Mouse (Mus musculus) kidney, adult 2 months (tissue): ENCODE results near the gene Tdpoz5.
"Not testable (repeated sequence)": the region's sequence is repeated elsewhere in the genome, so short reads cannot be mapped to it uniquely, and the experiment has no call there.

Source experiments
- CTCF ChIP-seq: fragments of 200-500 bp; conservative IDR thresholded peaks from 2 replicates; pipeline ENCODE4 v1.5.1; 2011; ENCODE audit warnings: low read depth, mild to moderate bottlenecking, control low read depth, low read length, moderate library complexity, mixed read lengths; ENCODE audit not compliant: insufficient read depth, insufficient read length
- POLR2A ChIP-seq: fragments of 200-500 bp; IDR thresholded peaks from one replicate; pipeline ENCODE4 v1.6.1; 2011; ENCODE audit warnings: low read depth, low read length, control low read depth

DNA sequence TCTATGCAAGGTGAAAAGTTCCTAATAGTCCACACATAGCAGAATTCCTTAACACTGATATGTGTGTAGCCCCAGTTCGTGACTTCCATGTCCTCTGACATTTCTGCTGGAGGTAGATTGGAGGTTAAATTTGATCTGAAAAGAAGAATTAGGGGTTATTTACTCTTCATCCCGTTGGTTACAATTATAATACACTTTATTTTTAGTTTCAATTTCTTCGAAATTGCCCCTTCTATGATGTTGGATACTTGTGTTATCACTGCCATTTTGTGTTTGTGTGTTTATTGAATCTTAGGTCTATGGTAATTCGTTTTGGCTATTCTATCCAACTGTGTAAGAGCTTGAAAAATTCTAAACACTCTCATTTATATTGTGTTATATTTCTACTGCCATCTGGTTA lies at the start of gene Tdpoz5:
- TF ChIP-seq POLR2A, CTCF: not testable (repeated sequence)
